Mouse (Mus musculus) forebrain, embryonic 11.5 days (tissue): Measurements from ENCODE around the gene Ankrd66. TPM values are rescaled to one million over a fixed set of nuclear protein-coding genes. Genes with fewer than 3 reads are reported as not detected.

Experiments used
- ATAC-seq: fragments of 200-750 bp; cut with Nextera tagmentation; replicated peaks from 2 replicates; pipeline ENCODE4 v1.8.0; 2017; ENCODE audit warnings: moderate TSS enrichment; ENCODE audit not compliant: low FRiP score
- DNase-seq: peaks from one replicate; pipeline ENCODE4 v3.0.0-alpha.2; 2017; ENCODE audit warnings: low spot score
- H3K27ac ChIP-seq: fragments of 300-500 bp; sonication (generic); 2 replicates; pipeline ENCODE4 v1.5.1; 2014; ENCODE audit warnings: low read depth, low read length
- H3K27me3 ChIP-seq: fragments of 300-500 bp; sonication (generic); 2 replicates; pipeline ENCODE4 v1.6.1; 2014; ENCODE audit warnings: mild to moderate bottlenecking, low read length, mixed read lengths; ENCODE audit not compliant: control insufficient read depth, insufficient read depth
- H3K36me3 ChIP-seq: fragments of 300-500 bp; sonication (generic); 2 replicates; pipeline ENCODE4 v1.6.1; 2014; ENCODE audit warnings: mild to moderate bottlenecking, low read length, moderate library complexity, mixed read lengths; ENCODE audit not compliant: control insufficient read depth, insufficient read depth
- H3K4me1 ChIP-seq: fragments of 300-500 bp; sonication (generic); replicated peaks from 2 replicates; pipeline ENCODE4 v1.6.1; 2014; ENCODE audit warnings: low read length, mixed read lengths; ENCODE audit not compliant: control insufficient read depth, insufficient read depth
- H3K4me2 ChIP-seq: fragments of 300-500 bp; sonication (generic); 2 replicates; pipeline ENCODE4 v1.6.1; 2014; ENCODE audit warnings: low read depth, mild to moderate bottlenecking, low read length, moderate library complexity, mixed read lengths; ENCODE audit not compliant: severe bottlenecking
- H3K4me3 ChIP-seq: fragments of 300-500 bp; sonication (generic); 2 replicates; pipeline ENCODE4 v1.5.1; 2014; ENCODE audit warnings: low read depth, low read length
- H3K9ac ChIP-seq: fragments of 300-500 bp; sonication (generic); 2 replicates; pipeline ENCODE4 v1.6.1; 2014; ENCODE audit warnings: low read length
- H3K9me3 ChIP-seq: fragments of 300-500 bp; sonication (generic); 2 replicates; pipeline ENCODE4 v1.6.1; 2016; ENCODE audit warnings: low read length, mixed read lengths; ENCODE audit not compliant: control insufficient read depth
- WGBS: fragments of 180-500 bp; shearing (Covaris S2); extraction: QIAGEN DNeasy Blood & Tissue Kit; methylation state at CpG from one replicate; pipeline ENCODE4 v1.1.7; 2014; 5-methylcytosine and 5-hydroxymethylcytosine counted together
- polyA plus RNA-seq: library from polyadenylated mRNA; unstranded; fragments of >200 nt; fragmentation: Nextera tagmentation; extraction: Ambion mirVana; gene quantifications from 2 replicates; pipeline ENCODE4 v1.2.1, GENCODE M21; 2014

Ankrd66 gene
- polyA plus RNA-seq, 1 experiment from 2014 or later, result not detected

- Histone ChIP-seq H3K9ac (no peak overlapping the region), H3K27me3 (no peaks in the 10 kb centered on the region), H3K4me1 (no peaks in the 10 kb centered on the region), H3K9me3 (no peaks in the 10 kb centered on the region), H3K4me3 (no peak overlapping the region), H3K27ac (no peak overlapping the region), H3K4me2 (no peak overlapping the region), H3K36me3 (no peaks in the 10 kb centered on the region)
- WGBS, result 19% methylated on average over 3 of the region's 3 CpGs
- DNase-seq (peak; percentile 45), ATAC-seq (no peak)
These were observed 30.2 kb upstream of the Ankrd66 start for GRCm38 (mm10) chr17:43573624-43574073.

DNA sequence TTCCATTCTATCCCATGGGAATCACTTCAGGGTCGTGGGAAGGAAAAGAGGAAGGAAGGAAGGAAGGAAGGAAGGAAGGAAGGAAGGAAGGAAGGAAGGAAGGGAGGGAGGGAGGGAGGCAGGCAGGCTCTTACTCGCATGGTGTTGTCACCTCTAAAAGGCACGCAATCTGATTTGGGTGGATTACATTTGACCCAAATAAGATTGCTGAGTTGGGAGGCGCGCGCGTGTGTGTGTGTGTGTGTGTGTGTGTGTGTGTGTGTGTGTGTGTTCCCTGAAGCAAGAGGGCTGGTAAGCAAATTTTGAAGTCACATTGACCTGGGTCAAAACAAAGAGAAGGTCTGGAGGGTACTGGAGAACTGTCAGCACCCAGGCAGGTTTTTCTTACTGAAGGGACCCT, 25.8 kb upstream of the Ankrd66 start:
- Histone ChIP-seq H3K27ac (no peak overlapping the region), H3K4me2 (no peak overlapping the region), H3K4me3 (no peak overlapping the region), H3K36me3 (no peaks in the 10 kb centered on the region), H3K9me3 (no peaks in the 10 kb centered on the region), H3K4me1 (peaks cover 2% of the 10 kb centered on the region; the same call in 1 of the 2 replicates), H3K9ac (no peak overlapping the region), H3K27me3 (no peaks in the 10 kb centered on the region)
- WGBS, result 65% methylated on average over 7 of the region's 7 CpGs
- DNase-seq, result no peak
- no peak for ATAC-seq

GRCm38 (mm10) chr17:43567992-43568888, 24.8 kb upstream of the Ankrd66 start, which contains the start of gene Pla2g7:
Gene Pla2g7, plus strand, starts transcription at chr17:43568098.
- Histone ChIP-seq H3K9me3 (no peaks in the 10 kb centered on the region), H3K4me2 (peak within 1 kb of the TSS; percentile 76), H3K4me3 (peak within 1 kb of the TSS; percentile 44), H3K36me3 (no peaks in the 10 kb centered on the region), H3K27me3 (no peaks in the 10 kb centered on the region), H3K27ac (no peak within 1 kb of the TSS), H3K4me1 (peaks cover 2% of the 10 kb centered on the region; the same call in 1 of the 2 replicates), H3K9ac (peak within 1 kb of the TSS; percentile 51)
- ATAC-seq (peak; percentile 86), DNase-seq (peak; percentile 74)
- under 1% methylated on average over 34 of the region's 34 CpGs for WGBS

DNA sequence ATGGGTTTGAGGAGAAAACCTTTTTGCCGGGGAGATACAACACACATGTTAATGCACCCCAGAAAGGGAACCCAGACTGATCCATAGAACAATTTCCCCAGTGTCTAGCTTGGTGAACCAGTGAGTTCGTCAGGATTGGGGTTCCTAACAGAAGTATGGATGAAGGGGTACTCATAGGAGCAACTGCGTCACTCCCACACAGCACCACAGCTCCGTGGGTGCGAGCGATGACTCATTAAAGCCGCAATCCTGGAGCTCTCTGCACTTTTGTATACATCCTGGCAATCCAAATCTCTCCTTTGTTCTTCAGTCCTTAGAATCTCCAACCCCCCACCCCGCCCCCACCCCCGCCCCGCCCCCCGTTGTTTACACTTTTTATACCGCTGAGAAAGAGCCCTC, 24.2 kb upstream of the Ankrd66 start:
- DNase-seq (no peak), ATAC-seq (peak; percentile 73)
- H3K4me2 ChIP-seq, result peak overlapping the region; percentile 76
- WGBS, result 6% methylated on average over 12 of the region's 12 CpGs
- H3K9me3 ChIP-seq, result no peaks in the 10 kb centered on the region
- H3K4me3 ChIP-seq, result peak overlapping the region; percentile 44
- H3K27ac ChIP-seq, result no peak overlapping the region
- H3K36me3 ChIP-seq, result no peaks in the 10 kb centered on the region
- peak overlapping the region; percentile 51 for H3K9ac ChIP-seq
- H3K4me1 ChIP-seq, result peaks cover 2% of the 10 kb centered on the region; the same call in 1 of the 2 replicates
- H3K27me3 ChIP-seq, result no peaks in the 10 kb centered on the region

- H3K4me3 ChIP-seq, result no peak overlapping the region
- no peaks in the 10 kb centered on the region for H3K27me3 ChIP-seq
- no peak overlapping the region for H3K27ac ChIP-seq
- H3K9me3 ChIP-seq, result no peaks in the 10 kb centered on the region
- no peak overlapping the region for H3K9ac ChIP-seq
- no peak overlapping the region for H3K4me2 ChIP-seq
- 93% methylated on average over 7 of the region's 7 CpGs for WGBS
- no peaks in the 10 kb centered on the region for H3K36me3 ChIP-seq
- H3K4me1 ChIP-seq, result peaks cover 2% of the 10 kb centered on the region; the same call in 1 of the 2 replicates
- DNase-seq (no peak), ATAC-seq (no peak)
These were observed 20.0 kb upstream of the Ankrd66 start for GRCm38 (mm10) chr17:43563192-43563987.

DNA sequence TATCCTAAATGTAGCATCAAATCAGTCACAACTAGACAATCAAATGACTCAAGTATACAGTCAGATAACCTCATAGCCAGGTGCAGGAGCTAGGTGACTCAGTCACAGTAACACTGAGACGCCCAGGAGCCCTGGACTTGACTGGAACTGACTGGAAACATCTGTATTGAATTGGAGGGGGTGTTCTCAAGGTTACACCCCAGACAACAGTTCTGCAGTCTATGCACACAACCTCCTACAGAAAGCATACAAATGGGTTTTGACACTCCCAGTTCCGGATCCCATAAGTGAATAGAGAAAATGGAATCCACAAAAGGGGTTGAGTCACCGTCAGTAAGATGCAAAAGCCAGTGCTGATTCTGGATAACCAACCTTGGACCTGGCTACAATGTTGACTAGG, 15.2 kb upstream of the Ankrd66 start:
- Histone ChIP-seq H3K27ac (no peak overlapping the region), H3K4me3 (no peak overlapping the region), H3K36me3 (no peaks in the 10 kb centered on the region), H3K9ac (no peak overlapping the region), H3K27me3 (no peaks in the 10 kb centered on the region), H3K4me1 (no peaks in the 10 kb centered on the region), H3K4me2 (no peak overlapping the region), H3K9me3 (no peaks in the 10 kb centered on the region)
- 82% methylated on average over 3 of the region's 3 CpGs for WGBS
- DNase-seq (no peak), ATAC-seq (no peak)

DNA sequence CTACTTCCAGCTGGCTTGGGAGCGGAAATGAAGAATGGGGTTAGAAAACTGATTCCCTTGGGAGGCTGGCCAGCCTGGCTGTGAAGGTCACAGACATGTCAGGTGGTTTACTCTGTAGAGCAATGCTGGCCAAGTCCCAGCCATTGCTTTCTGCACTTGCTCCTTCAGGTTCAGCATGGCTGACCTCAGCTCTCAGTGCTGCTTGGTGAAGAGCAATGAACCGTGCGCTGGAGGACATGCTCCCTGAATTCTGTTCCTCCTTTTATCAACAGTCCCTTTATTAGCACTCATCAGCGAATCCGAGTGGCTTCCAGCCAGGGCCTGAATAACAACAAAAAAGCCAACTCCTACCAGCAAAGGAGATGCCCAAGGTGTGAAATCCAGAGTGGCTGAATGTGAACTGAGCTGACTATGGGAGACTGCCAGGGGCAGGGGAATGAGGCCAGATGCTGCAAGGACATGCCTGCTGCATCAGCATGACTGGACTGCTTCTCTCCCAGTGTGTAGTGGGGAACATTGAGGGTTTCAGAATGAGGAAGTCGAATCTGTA, 14.2 kb upstream of the Ankrd66 start:
- no peaks in the 10 kb centered on the region for H3K27me3 ChIP-seq
- no peaks in the 10 kb centered on the region for H3K9me3 ChIP-seq
- DNase-seq (no peak), ATAC-seq (no peak)
- H3K36me3 ChIP-seq, result no peaks in the 10 kb centered on the region
- no peak overlapping the region for H3K27ac ChIP-seq
- no peak overlapping the region for H3K4me3 ChIP-seq
- H3K4me1 ChIP-seq, result no peaks in the 10 kb centered on the region
- H3K9ac ChIP-seq, result no peak overlapping the region
- no peak overlapping the region for H3K4me2 ChIP-seq
- 53% methylated on average over 6 of the region's 6 CpGs for WGBS

GRCm38 (mm10) chr17:43557104-43557503, 13.7 kb upstream of the Ankrd66 start:
- no peak for DNase-seq
- H3K9me3 ChIP-seq, result no peaks in the 10 kb centered on the region
- H3K27ac ChIP-seq, result no peak overlapping the region
- H3K4me2 ChIP-seq, result no peak overlapping the region
- H3K27me3 ChIP-seq, result no peaks in the 10 kb centered on the region
- no peak overlapping the region for H3K4me3 ChIP-seq
- no peak overlapping the region for H3K9ac ChIP-seq
- no peaks in the 10 kb centered on the region for H3K4me1 ChIP-seq
- H3K36me3 ChIP-seq, result no peaks in the 10 kb centered on the region
- 85% methylated on average over 4 of the region's 4 CpGs for WGBS
- ATAC-seq, result no peak
